Mouse (Mus musculus): ENCODE measurements around the gene Thrb. TPM values are rescaled to one million over a fixed set of nuclear protein-coding genes. Genes with fewer than 3 reads are reported as not detected.

Thrb gene
- polyA plus RNA-seq, 2 experiments: 1.3 to 3.9 TPM

GRCm38 (mm10) chr14:17911157-17911556, 251.1 kb downstream of the Thrb start:
- 31% methylated on average over 3 of the region's 3 CpGs for WGBS

GRCm38 (mm10) chr14:17912573-17913207, 252.6 kb downstream of the Thrb start:
- no peaks in the 10 kb centered on the region for H3K9me3 ChIP-seq (ENCODE audit: control insufficient read depth, low read length)
- no peak overlapping the region for H3K4me2 ChIP-seq (replicated peaks; ENCODE audit: low read depth, low read length, severe bottlenecking)
- DNase-seq (ENCODE audit: low spot score) (no peak), ATAC-seq (ENCODE audit: low FRiP score, low read depth) (no peak)
- no peak overlapping the region for H3K4me3 ChIP-seq (replicated peaks; ENCODE audit: low read length)
- no peak overlapping the region for H3K9ac ChIP-seq (ENCODE audit: low read depth, low read length, severe bottlenecking)
- WGBS: 47% methylated on average over 6 of the region's 6 CpGs
- H3K4me1 ChIP-seq (ENCODE audit: control insufficient read depth, insufficient read depth, low read length): peaks cover 5% of the 10 kb centered on the region; the same call in 1 of the 2 replicates
- no peak overlapping the region for H3K27ac ChIP-seq (replicated peaks; ENCODE audit: low read depth, low read length)
- H3K36me3 ChIP-seq (ENCODE audit: control insufficient read depth, insufficient read depth, low read length): no peaks in the 10 kb centered on the region
- no peaks in the 10 kb centered on the region for H3K27me3 ChIP-seq (ENCODE audit: control insufficient read depth, insufficient read depth, low read length)
- no peak for TF ChIP-seq POLR2A (IDR thresholded peaks at IDR 0.05; ENCODE audit: borderline replicate concordance, extremely low read depth, insufficient read depth, insufficient read length)

More at GRCm38 (mm10) chr14:17911157-17911556, 251.1 kb downstream of the Thrb start:
- ATAC-seq (ENCODE audit: low FRiP score, low read depth) (no peak), DNase-seq (ENCODE audit: low spot score) (no peak)
- TF ChIP-seq POLR2A (IDR thresholded peaks at IDR 0.05; ENCODE audit: borderline replicate concordance, extremely low read depth, insufficient read depth, insufficient read length): no peak
- H3K4me1 ChIP-seq (ENCODE audit: control insufficient read depth, insufficient read depth, low read length): peaks cover 5% of the 10 kb centered on the region; the same call in 1 of the 2 replicates
- no peaks in the 10 kb centered on the region for H3K36me3 ChIP-seq (ENCODE audit: control insufficient read depth, insufficient read depth, low read length)
- H3K27ac ChIP-seq (replicated peaks; ENCODE audit: low read depth, low read length): no peak overlapping the region
- no peak overlapping the region for H3K4me2 ChIP-seq (replicated peaks; ENCODE audit: low read depth, low read length, severe bottlenecking)
- no peak overlapping the region for H3K9ac ChIP-seq (ENCODE audit: low read depth, low read length, severe bottlenecking)
- H3K4me3 ChIP-seq (replicated peaks; ENCODE audit: low read length): no peak overlapping the region
- H3K27me3 ChIP-seq (ENCODE audit: control insufficient read depth, insufficient read depth, low read length): no peaks in the 10 kb centered on the region
- no peaks in the 10 kb centered on the region for H3K9me3 ChIP-seq (ENCODE audit: control insufficient read depth, low read length)

- TF ChIP-seq POLR2A (IDR thresholded peaks at IDR 0.05; ENCODE audit: borderline replicate concordance, extremely low read depth, insufficient read depth, insufficient read length): no peak
- peaks cover 5% of the 10 kb centered on the region; the same call in 1 of the 2 replicates for H3K4me1 ChIP-seq (ENCODE audit: control insufficient read depth, insufficient read depth, low read length)
- H3K9me3 ChIP-seq (ENCODE audit: control insufficient read depth, low read length): no peaks in the 10 kb centered on the region
- no peak overlapping the region for H3K4me3 ChIP-seq (replicated peaks; ENCODE audit: low read length)
- H3K36me3 ChIP-seq (ENCODE audit: control insufficient read depth, insufficient read depth, low read length): no peaks in the 10 kb centered on the region
- no peak for ATAC-seq (ENCODE audit: low FRiP score, low read depth)
- no peak overlapping the region for H3K27ac ChIP-seq (replicated peaks; ENCODE audit: low read depth, low read length)
- WGBS: 83% methylated on average over 2 of the region's 2 CpGs
- DNase-seq (ENCODE audit: low spot score): no peak
- H3K27me3 ChIP-seq (ENCODE audit: control insufficient read depth, insufficient read depth, low read length): no peaks in the 10 kb centered on the region
- H3K4me2 ChIP-seq (replicated peaks; ENCODE audit: low read depth, low read length, severe bottlenecking): no peak overlapping the region
- no peak overlapping the region for H3K9ac ChIP-seq (ENCODE audit: low read depth, low read length, severe bottlenecking)
Observed at GRCm38 (mm10) chr14:17915556-17915955, 255.5 kb downstream of the Thrb start.

- no peak overlapping the region for H3K4me3 ChIP-seq (replicated peaks; ENCODE audit: low read length)
- H3K9ac ChIP-seq (ENCODE audit: low read depth, low read length, severe bottlenecking): no peak overlapping the region
- ATAC-seq (ENCODE audit: low FRiP score, low read depth) (no peak), DNase-seq (ENCODE audit: low spot score) (no peak)
- no peak overlapping the region for H3K27ac ChIP-seq (replicated peaks; ENCODE audit: low read depth, low read length)
- H3K27me3 ChIP-seq (ENCODE audit: control insufficient read depth, insufficient read depth, low read length): no peaks in the 10 kb centered on the region
- no peak overlapping the region for H3K4me2 ChIP-seq (replicated peaks; ENCODE audit: low read depth, low read length, severe bottlenecking)
- 73% methylated on average over 2 of the region's 2 CpGs for WGBS
- no peak for TF ChIP-seq POLR2A (IDR thresholded peaks at IDR 0.05; ENCODE audit: borderline replicate concordance, extremely low read depth, insufficient read depth, insufficient read length)
- H3K36me3 ChIP-seq (ENCODE audit: control insufficient read depth, insufficient read depth, low read length): no peaks in the 10 kb centered on the region
- peaks cover 5% of the 10 kb centered on the region; the same call in 1 of the 2 replicates for H3K4me1 ChIP-seq (ENCODE audit: control insufficient read depth, insufficient read depth, low read length)
- H3K9me3 ChIP-seq (ENCODE audit: control insufficient read depth, low read length): no peaks in the 10 kb centered on the region
Observed at GRCm38 (mm10) chr14:17916651-17917050, 256.6 kb downstream of the Thrb start.

GRCm38 (mm10) chr14:17917124-17917763, 257.2 kb downstream of the Thrb start:
- H3K4me3 ChIP-seq (replicated peaks; ENCODE audit: low read length): no peak overlapping the region
- no peak overlapping the region for H3K4me2 ChIP-seq (replicated peaks; ENCODE audit: low read depth, low read length, severe bottlenecking)
- no peak for TF ChIP-seq POLR2A (IDR thresholded peaks at IDR 0.05; ENCODE audit: borderline replicate concordance, extremely low read depth, insufficient read depth, insufficient read length)
- no peak overlapping the region for H3K9ac ChIP-seq (ENCODE audit: low read depth, low read length, severe bottlenecking)
- H3K4me1 ChIP-seq (ENCODE audit: control insufficient read depth, insufficient read depth, low read length): peaks cover 4% of the 10 kb centered on the region; the same call in 1 of the 2 replicates
- H3K36me3 ChIP-seq (ENCODE audit: control insufficient read depth, insufficient read depth, low read length): no peaks in the 10 kb centered on the region
- 88% methylated on average over 3 of the region's 3 CpGs for WGBS
- H3K27ac ChIP-seq (replicated peaks; ENCODE audit: low read depth, low read length): no peak overlapping the region
- no peak for ATAC-seq (ENCODE audit: low FRiP score, low read depth)
- H3K27me3 ChIP-seq (ENCODE audit: control insufficient read depth, insufficient read depth, low read length): no peaks in the 10 kb centered on the region
- DNase-seq (ENCODE audit: low spot score): no peak
- no peaks in the 10 kb centered on the region for H3K9me3 ChIP-seq (ENCODE audit: control insufficient read depth, low read length)
